Mouse (Mus musculus) neural tube, embryonic 15.5 days (tissue): Measurements from ENCODE around the gene Lbr. TPM values are rescaled to one million over a fixed set of nuclear protein-coding genes. Genes with fewer than 3 reads are reported as not detected.

Experiments
- ATAC-seq: fragments of 200-750 bp; cut with Nextera tagmentation; 2 replicates; pipeline ENCODE4 v1.8.0; 2017; ENCODE audit warnings: mild to moderate bottlenecking, moderate TSS enrichment, moderate library complexity; ENCODE audit not compliant: low FRiP score
- H3K27ac ChIP-seq: fragments of 300-500 bp; sonication (generic); replicated peaks from 2 replicates; pipeline ENCODE4 v1.5.1; 2015; ENCODE audit warnings: mild to moderate bottlenecking, inconsistent platforms
- H3K27me3 ChIP-seq: fragments of 300-500 bp; sonication (generic); replicated peaks from 2 replicates; pipeline ENCODE4 v1.6.1; 2015; ENCODE audit warnings: inconsistent platforms
- H3K36me3 ChIP-seq: fragments of 300-500 bp; sonication (generic); 2 replicates; pipeline ENCODE4 v1.6.1; 2015; ENCODE audit warnings: inconsistent platforms
- H3K4me1 ChIP-seq: fragments of 300-500 bp; sonication (generic); 2 replicates; pipeline ENCODE4 v1.6.1; 2015; ENCODE audit warnings: inconsistent platforms
- H3K4me2 ChIP-seq: fragments of 300-500 bp; sonication (generic); 2 replicates; pipeline ENCODE4 v1.6.1; 2015; ENCODE audit warnings: inconsistent platforms, mild to moderate bottlenecking, moderate library complexity
- H3K4me3 ChIP-seq: fragments of 300-500 bp; sonication (generic); replicated peaks from 2 replicates; pipeline ENCODE4 v1.5.1; 2015; ENCODE audit warnings: mild to moderate bottlenecking, inconsistent platforms
- H3K9ac ChIP-seq: fragments of 300-500 bp; sonication (generic); replicated peaks from 2 replicates; pipeline ENCODE4 v1.6.1; 2015; ENCODE audit warnings: mild to moderate bottlenecking, inconsistent platforms
- H3K9me3 ChIP-seq: fragments of 300-500 bp; sonication (generic); replicated peaks from 2 replicates; pipeline ENCODE4 v1.6.1; 2016; ENCODE audit warnings: inconsistent platforms
- WGBS: fragments of 180-500 bp; shearing (Covaris S2); methylation state at CpG from one replicate; pipeline ENCODE4 v1.1.7; 2015; ENCODE audit warnings: mixed read lengths; 5-methylcytosine and 5-hydroxymethylcytosine counted together
- polyA plus RNA-seq: library from polyadenylated mRNA; unstranded; fragments of >200 nt; fragmentation: Nextera tagmentation; extraction: Ambion mirVana; gene quantifications from 2 replicates; pipeline ENCODE4 v1.2.1, GENCODE M21; 2015

Gene Lbr
- polyA plus RNA-seq, 1 experiment from 2014 or later, result 22.5 TPM

DNA sequence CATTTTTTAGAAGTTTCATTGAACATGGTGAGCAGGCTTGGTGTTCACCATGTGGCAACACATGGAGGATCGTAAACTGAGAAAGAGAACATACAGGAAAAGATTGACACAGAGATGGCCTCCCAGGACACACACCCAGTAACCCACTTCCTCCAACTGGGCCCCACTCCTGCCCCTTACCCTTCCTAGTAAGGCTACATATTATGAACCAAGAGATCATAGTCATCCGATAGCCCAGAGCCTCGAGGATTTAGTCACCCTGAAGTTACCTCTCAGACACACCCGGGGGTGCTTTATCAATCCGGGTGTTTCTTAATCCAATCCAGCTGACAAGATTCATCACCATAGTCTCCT lies 23.0 kb upstream of the Lbr start:
- H3K4me1 ChIP-seq, result no peaks in the 10 kb centered on the region
- WGBS, result 86% methylated on average over 5 of the region's 5 CpGs
- no peak overlapping the region for H3K4me3 ChIP-seq
- no peaks in the 10 kb centered on the region for H3K9me3 ChIP-seq
- H3K36me3 ChIP-seq, result no peaks in the 10 kb centered on the region
- H3K9ac ChIP-seq, result no peak overlapping the region
- H3K27ac ChIP-seq, result no peak overlapping the region
- no peaks in the 10 kb centered on the region for H3K27me3 ChIP-seq
- no peak overlapping the region for H3K4me2 ChIP-seq
- ATAC-seq, result no peak

DNA sequence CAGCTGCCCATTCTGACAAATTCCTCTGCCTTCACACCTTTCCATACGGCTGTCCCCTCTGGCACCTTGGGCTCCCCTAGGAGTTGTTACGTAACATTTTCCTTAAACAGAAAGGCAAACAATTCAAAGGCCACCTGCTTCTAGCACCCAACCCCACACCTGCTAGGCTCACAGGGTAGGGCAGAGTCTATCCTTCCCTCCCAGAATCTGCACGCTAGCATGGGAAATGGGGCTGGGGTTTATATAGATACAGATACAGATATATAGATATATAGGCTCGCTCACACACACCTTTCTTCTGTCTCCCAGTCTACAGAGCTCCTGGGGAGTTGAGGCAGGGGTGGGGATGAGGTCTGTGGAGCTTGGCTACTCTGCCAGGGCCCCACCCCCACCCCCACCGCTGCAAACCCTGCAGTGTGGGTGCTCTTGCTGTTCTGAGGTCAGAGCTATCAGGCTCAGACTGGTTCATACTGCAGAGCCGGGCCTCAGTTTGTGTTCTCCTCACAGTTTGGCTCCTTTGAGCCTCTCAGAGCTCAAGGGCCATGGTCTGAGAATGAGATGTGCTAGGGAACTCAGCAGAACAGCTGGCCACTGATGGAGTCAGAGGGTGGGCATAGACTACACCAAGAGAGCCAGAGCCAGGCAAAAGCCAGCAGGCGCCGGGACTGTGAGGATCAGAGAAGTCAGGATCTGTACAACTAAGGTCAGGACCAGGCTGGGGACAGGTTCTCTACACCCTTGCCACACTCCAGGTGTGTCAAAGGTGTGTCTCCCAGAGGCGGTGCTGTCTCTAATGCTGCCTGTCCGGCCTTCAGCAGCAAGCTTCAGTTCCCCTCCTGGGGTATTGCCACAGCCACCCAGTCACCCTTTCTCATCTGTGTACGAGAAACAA lies 22.4 kb upstream of the Lbr start:
- WGBS, result 80% methylated on average over 11 of the region's 11 CpGs
- H3K9ac ChIP-seq, result no peak overlapping the region
- H3K36me3 ChIP-seq, result no peaks in the 10 kb centered on the region

DNA sequence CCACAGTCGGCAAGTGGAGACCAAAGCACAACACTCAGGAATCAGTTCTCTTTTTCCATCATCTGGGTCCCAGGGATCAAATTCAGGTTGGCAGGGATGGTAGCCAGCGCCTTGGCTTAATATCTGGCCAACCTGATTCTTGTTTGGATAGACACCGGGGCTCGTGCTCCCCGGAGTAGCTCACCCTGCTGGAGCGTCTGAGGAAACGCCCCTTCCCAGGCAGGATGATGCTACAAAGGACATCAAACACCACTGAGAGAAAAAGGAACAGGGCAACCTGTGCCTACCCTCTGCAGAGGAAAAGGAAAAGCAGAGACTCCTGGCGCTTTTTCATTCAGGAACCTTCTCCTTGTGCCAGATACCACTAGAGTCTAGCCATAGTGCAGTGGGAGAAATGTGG lies 20.6 kb upstream of the Lbr start:
- 29% methylated on average over 8 of the region's 8 CpGs for WGBS
- no peaks in the 10 kb centered on the region for H3K4me1 ChIP-seq

More for the DNA sequence above, 22.4 kb upstream of the Lbr start:
- Histone ChIP-seq H3K27me3 (no peaks in the 10 kb centered on the region), H3K9me3 (no peaks in the 10 kb centered on the region), H3K4me2 (no peak overlapping the region), H3K27ac (no peak overlapping the region), H3K4me3 (no peak overlapping the region), H3K4me1 (no peaks in the 10 kb centered on the region)
- ATAC-seq, result no peak

DNA sequence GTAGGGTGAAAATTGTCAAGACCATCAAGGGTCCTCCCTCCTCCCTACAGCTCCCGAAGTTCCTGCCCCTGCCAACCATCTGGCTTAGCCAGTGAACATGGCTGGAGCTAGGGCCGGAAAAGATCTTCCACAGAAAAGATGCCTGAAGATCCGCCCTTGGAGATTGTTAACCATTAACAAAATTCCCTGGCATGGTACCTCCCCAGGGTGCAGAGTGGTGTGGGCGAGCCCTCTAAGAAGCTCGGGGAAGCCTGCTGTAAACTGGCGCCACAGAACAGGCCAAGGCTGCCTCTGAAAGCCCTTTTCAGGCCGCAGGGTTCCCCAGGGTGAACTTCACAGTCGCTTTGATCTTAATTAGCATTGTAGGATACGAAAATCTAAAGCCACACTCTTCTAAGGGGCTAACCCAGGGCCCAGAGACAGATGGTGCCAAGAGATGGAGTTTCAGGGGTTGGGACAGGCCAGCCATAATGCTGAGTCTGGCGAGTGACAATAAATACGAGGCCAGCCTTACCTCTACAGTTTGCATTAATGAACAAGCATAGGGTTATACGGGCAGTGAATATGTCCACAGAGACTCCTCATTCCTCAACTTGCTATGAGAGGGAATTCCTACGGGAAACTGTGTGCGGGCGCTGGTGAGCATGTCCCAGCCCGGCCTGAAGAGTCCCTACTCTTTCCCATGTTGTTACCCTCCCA lies 20.0 kb upstream of the Lbr start:
- 37% methylated on average over 16 of the region's 16 CpGs for WGBS
- H3K4me2 ChIP-seq, result no peak overlapping the region

More for the DNA sequence above, 20.6 kb upstream of the Lbr start:
- no peak overlapping the region for H3K4me3 ChIP-seq
- ATAC-seq, result no peak
- no peak overlapping the region for H3K27ac ChIP-seq
- H3K4me2 ChIP-seq, result no peak overlapping the region
- H3K9me3 ChIP-seq, result no peaks in the 10 kb centered on the region
- no peaks in the 10 kb centered on the region for H3K27me3 ChIP-seq
- no peak overlapping the region for H3K9ac ChIP-seq
- H3K36me3 ChIP-seq, result no peaks in the 10 kb centered on the region

DNA sequence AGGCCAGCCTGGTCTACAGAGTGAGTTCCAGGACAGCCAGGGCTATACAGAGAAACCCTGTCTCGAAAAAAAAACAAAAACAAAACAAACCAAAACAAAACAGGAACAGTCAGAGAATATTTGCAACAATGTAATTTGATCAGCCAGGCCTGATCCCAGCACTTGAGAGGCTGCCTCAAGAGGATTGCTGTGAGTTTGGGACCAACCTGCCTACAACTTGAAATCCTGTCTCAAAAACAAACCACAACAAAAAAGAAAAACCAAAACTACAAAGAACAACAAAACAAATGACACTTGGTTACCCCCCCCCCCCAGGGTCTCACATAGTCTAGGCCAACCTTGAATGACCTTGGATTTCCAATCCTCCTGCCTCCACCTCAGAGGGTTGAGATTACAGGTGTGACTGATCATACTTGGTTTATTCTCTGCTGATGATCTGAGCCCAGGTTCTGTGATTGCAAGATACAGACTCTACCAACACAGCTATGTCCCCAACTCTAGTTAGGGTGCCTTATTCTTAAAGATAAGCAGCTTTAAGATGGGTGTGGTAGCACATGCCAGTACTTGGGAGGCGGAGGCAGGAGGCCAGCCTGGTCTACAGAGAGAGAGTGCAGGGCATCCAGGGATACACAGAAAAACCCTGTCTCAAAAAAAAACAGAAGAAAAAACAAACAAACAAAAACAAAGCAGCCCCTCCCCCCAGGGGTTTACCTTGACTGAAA lies 18.5 kb upstream of the Lbr start:
- no peak overlapping the region for H3K9ac ChIP-seq
- H3K4me2 ChIP-seq, result no peak overlapping the region
- no peaks in the 10 kb centered on the region for H3K36me3 ChIP-seq
- ATAC-seq, result no peak
- no peak overlapping the region for H3K4me3 ChIP-seq
- 77% methylated on average over 2 of the region's 2 CpGs for WGBS
- H3K9me3 ChIP-seq, result no peaks in the 10 kb centered on the region; the same call in 1 of the 2 replicates
- no peak overlapping the region for H3K27ac ChIP-seq
- no peaks in the 10 kb centered on the region for H3K4me1 ChIP-seq
- no peaks in the 10 kb centered on the region for H3K27me3 ChIP-seq

More for the DNA sequence above, 20.0 kb upstream of the Lbr start:
- no peaks in the 10 kb centered on the region for H3K36me3 ChIP-seq
- H3K9me3 ChIP-seq, result no peaks in the 10 kb centered on the region
- no peak overlapping the region for H3K4me3 ChIP-seq
- H3K27ac ChIP-seq, result no peak overlapping the region
- ATAC-seq, result no peak
- H3K27me3 ChIP-seq, result no peaks in the 10 kb centered on the region
- no peaks in the 10 kb centered on the region for H3K4me1 ChIP-seq
- no peak overlapping the region for H3K9ac ChIP-seq

DNA sequence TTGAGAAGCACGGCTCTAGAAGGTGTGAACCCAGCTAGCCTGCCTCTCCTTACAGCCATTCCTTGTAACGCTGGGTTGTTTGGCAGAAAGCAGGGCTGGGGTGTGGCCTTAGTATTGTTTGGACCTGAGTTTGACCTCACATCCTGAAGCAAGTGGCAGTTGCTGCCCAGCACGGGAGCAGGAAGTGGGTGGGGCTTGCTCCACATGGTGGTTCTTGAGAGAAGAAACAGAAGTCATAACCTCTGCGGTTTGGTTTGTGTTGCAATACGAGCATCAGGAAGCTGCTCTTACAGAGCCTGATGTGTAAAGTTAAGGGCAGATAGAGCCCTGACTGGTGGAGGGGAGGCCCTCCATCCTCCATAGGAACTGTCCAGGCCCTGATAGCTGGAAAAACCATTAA lies 17.8 kb upstream of the Lbr start:
- no peak overlapping the region for H3K4me2 ChIP-seq
- 35% methylated on average over 5 of the region's 5 CpGs for WGBS
- ATAC-seq, result no peak
- H3K4me1 ChIP-seq, result no peaks in the 10 kb centered on the region
- H3K27me3 ChIP-seq, result no peaks in the 10 kb centered on the region
- no peak overlapping the region for H3K27ac ChIP-seq
- H3K9me3 ChIP-seq, result no peaks in the 10 kb centered on the region; the same call in 1 of the 2 replicates
- no peaks in the 10 kb centered on the region for H3K36me3 ChIP-seq
- no peak overlapping the region for H3K9ac ChIP-seq
- no peak overlapping the region for H3K4me3 ChIP-seq

DNA sequence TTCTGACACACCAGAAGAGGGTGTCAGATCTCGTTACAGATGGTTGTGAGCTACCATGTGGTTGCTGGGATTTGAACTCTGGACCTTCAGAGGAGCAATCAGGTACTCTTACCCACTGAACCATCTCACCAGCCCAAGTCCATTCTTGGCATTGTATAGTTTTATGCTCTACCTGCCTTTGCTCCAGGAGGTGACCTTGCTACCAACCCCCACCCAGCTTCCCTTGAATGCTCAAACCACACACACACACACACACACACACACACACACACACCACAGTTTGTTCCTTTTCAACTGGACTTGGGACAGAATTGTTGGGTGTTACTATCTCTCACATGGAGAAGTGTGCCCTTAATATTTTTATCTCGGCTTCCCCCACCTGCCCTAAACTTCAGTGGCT lies 13.5 kb upstream of the Lbr start:
- Histone ChIP-seq H3K4me1 (peaks cover 11% of the 10 kb centered on the region), H3K27me3 (no peaks in the 10 kb centered on the region), H3K4me3 (no peak overlapping the region), H3K27ac (no peak overlapping the region), H3K36me3 (no peaks in the 10 kb centered on the region), H3K4me2 (no peak overlapping the region), H3K9ac (no peak overlapping the region), H3K9me3 (no peaks in the 10 kb centered on the region; the same call in 1 of the 2 replicates)
- ATAC-seq, result no peak
- WGBS, result 86% methylated on average over 2 of the region's 2 CpGs

DNA sequence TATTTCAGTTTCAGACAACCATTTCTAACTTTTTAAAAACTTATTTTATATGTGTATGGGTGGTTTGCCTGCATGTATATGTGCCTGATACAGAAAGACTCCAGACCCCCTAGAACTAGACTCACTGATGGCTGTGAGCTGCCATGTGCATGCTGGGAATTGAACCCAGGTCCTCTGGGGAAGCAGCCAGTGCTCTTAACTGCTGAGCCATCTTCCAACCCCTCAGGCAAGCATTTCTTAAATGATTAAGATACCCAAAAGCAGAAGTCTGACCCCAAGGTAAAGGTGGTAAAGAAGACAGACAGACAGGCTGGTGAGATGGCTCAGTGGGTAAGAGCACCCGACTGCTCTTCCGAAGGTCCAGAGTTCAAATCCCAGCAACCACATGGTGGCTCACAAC lies 12.0 kb upstream of the Lbr start:
- WGBS, result 90% methylated on average over 2 of the region's 2 CpGs
- H3K4me3 ChIP-seq, result no peak overlapping the region
- H3K4me2 ChIP-seq, result no peak overlapping the region
- H3K9ac ChIP-seq, result no peak overlapping the region
- no peaks in the 10 kb centered on the region for H3K36me3 ChIP-seq
- H3K27ac ChIP-seq, result no peak overlapping the region
- no peaks in the 10 kb centered on the region; the same call in 1 of the 2 replicates for H3K9me3 ChIP-seq
- peaks cover 11% of the 10 kb centered on the region for H3K4me1 ChIP-seq
- ATAC-seq, result no peak
- no peaks in the 10 kb centered on the region for H3K27me3 ChIP-seq

DNA sequence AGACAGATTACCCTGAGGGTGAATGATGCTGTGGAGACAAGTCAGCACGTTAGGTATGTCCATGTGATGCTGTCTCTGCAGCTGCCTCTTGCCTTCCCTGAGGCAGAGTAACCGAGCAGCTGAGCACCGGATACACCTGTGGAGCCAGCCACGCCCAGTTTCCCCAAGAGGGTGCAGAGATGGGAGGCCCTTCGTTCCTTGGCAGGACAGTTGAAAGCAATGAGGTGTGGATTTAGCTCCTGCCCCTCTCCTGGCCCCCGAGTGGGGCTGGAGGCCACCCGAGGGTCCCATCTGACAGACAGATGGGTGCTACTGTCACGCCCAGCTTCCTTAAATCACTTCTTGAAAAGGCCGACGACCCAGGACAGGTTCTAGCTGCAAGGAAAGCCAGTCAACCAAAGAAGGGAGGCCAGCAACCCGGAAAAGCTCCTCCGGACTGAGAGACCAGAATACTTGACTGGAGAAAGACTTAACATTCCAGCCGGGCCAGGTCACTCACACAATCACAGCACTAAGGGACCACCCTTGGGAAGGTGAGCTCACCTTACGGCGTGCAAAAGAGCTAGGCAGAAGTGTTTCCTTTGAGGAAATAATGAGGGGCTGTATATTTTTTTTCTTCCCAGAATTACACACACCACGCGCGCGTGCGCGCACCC lies 10.4 kb upstream of the Lbr start:
- no peak for ATAC-seq
- WGBS, result 15% methylated on average over 21 of the region's 21 CpGs
- H3K4me2 ChIP-seq, result peak overlapping the region; percentile 50
- H3K4me3 ChIP-seq, result no peak overlapping the region; the same call in 1 of the 2 replicates
- no peaks in the 10 kb centered on the region for H3K36me3 ChIP-seq
- H3K4me1 ChIP-seq, result peaks cover 11% of the 10 kb centered on the region
- no peak overlapping the region for H3K9ac ChIP-seq
- no peak overlapping the region for H3K27ac ChIP-seq
- no peaks in the 10 kb centered on the region; the same call in 1 of the 2 replicates for H3K9me3 ChIP-seq
- no peaks in the 10 kb centered on the region for H3K27me3 ChIP-seq

DNA sequence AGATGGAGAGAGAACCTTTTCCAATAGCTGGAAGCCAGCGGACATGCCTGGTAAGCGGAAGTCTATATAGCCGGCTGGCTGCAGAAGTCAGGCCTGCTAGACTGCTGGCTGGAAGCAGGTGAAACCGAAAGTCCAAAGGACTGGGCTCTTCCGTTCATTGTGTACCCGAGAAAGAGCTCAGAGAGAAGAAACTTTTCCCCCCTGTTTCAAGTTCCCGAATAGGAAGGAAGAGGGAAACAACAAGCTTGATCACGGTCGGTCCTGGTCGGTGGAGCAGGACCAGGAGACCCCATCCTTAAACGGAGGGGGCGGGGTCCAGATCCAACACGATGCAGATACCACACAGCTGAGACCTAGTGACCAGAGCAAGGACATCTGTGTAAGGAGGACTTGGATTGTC lies 9.6 kb upstream of the Lbr start:
- peaks cover 11% of the 10 kb centered on the region for H3K4me1 ChIP-seq
- ATAC-seq, result no peak
- no peaks in the 10 kb centered on the region; the same call in 1 of the 2 replicates for H3K9me3 ChIP-seq
- H3K4me3 ChIP-seq, result no peak overlapping the region
- H3K9ac ChIP-seq, result no peak overlapping the region
- WGBS, result 44% methylated on average over 13 of the region's 13 CpGs
- no peaks in the 10 kb centered on the region for H3K27me3 ChIP-seq
- H3K4me2 ChIP-seq, result peak overlapping the region; percentile 50; the same call in 1 of the 2 replicates
- H3K36me3 ChIP-seq, result no peaks in the 10 kb centered on the region
- H3K27ac ChIP-seq, result no peak overlapping the region
